Mouse (Mus musculus): ENCODE results near the gene Aldh3b1.
A peak's percentile ranks its signal among the peaks of the same experiment; 100 is the strongest.

The Aldh3b1 gene

DNA sequence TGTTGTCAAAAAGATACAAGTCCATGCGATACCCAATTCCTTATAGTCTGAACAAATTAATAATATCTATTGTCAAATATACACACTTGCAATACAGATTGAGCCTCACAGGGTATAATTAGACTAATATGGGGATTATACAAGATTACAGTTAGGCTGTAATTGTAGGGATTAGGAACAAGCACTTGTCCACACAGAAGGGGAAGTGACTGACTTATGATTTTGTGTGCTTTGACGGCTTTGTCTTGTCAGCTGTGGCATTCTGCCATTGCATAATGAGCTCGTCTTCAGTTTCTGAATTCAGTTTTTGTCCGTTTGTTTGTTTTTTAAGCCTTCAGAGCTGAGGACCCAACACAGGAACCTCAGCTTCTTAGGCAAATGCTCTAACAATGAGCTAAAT lies 47.4 kb downstream of the Aldh3b1 start:
- peak; percentile 54 for DNase-seq (ENCODE audit: low read depth)

GRCm38 (mm10) chr19:3880054-3880848 lies 49.4 kb downstream of the Aldh3b1 start:
- peak; percentile 69 for DNase-seq (ENCODE audit: low read depth)

DNA sequence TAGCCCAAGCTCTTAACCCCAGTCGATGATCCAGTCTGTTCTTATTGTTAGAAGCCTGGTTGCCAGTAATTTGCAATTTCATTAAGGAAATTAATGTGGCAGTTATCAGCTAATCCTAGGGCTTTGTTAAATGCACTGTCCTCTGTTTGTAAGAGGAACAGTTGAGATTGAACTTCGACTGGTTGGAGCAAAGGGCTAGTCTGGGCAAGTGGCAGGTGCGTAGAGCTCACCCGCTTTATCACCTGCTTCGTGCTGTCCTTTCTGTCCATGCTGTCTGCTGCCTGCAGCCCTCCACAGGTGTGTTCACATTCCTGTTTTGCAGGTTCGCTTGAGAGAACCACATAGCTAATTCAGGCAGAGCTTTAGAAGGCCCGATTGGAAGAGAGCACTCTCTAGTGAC lies 54.6 kb downstream of the Aldh3b1 start:
- DNase-seq (ENCODE audit: low read depth) = no peak

GRCm38 (mm10) chr19:3872373-3872772 lies 57.2 kb downstream of the Aldh3b1 start:
- DNase-seq (ENCODE audit: low read depth) = no peak

DNA sequence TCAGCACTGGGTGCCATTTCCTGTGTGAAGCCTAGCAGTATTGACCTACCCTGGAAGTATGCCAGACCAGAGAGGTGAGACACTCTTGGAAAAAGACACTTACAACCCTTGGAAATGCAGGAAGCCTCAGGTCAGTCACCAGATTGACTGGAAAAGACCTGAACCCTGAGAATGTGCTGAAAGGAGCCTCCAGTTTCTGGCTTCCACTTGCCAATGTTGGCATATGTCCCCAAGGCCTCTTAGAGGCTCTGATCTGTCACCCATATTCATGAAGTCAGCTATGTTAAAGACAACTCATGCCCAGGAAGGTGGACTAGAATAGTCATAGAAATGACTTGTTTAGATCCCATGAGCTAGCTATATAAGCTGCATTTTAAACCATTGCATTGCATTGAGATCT lies 58.1 kb downstream of the Aldh3b1 start:
- DNase-seq (ENCODE audit: low read depth) = no peak

GRCm38 (mm10) chr19:3868290-3868689 lies 61.3 kb downstream of the Aldh3b1 start:
- no peak for DNase-seq (ENCODE audit: low read depth)

DNA sequence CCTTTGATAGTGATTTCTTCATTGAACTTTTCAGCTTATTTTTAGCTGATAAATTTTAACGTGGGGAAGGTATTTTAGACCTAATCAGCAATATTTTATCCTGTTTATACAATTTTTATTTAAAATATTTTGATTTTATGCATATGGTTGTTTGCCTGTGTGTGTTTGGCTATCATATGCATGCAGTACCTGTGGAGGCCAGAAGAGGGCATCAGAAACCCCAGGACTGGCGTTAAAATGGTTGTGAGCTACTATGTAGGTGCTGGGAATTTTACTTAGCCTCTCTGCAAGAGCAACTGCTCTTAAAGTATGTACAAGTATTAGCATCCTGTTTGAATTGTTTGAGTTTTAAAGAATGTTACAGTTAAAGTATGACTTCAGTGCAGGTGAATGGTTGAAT lies 64.6 kb downstream of the Aldh3b1 start:
- DNase-seq (ENCODE audit: low read depth) = no peak

Data from 416B (cell line).